Mouse (Mus musculus): ENCODE measurements around the gene Mrpl4. TPM values are rescaled to one million over a fixed set of nuclear protein-coding genes. Genes with fewer than 3 reads are reported as not detected.
"Not testable (repeated sequence)": the region's sequence is repeated elsewhere in the genome, so short reads cannot be mapped to it uniquely, and the experiment has no call there.

Gene Mrpl4
- total RNA-seq, 4 experiments from 2014 or later, result 53.7 to 58.9 (median 55.7) TPM

DNA sequence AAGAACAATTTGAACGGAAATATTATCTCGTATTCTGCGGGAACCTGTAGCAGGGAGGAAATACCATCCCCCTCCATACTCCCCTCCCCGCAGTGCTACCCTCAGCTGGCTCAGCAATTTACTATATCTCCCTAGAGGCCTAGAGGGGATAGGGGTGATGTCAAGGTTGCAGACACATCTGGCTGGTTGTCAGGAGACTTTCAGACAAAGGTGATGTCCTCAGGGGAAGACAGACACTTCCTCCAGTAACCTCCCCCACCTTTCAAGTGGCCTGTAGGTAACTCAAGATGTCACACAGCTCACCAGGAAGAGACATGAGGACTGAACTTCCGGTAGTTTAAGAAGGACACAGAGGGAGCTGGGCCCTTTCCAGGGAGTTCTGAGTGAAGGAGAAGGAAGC lies 19.4 kb upstream of the Mrpl4 start:
- DNase-seq (ENCODE audit: low spot score in 2 of 2), result no peak

DNA sequence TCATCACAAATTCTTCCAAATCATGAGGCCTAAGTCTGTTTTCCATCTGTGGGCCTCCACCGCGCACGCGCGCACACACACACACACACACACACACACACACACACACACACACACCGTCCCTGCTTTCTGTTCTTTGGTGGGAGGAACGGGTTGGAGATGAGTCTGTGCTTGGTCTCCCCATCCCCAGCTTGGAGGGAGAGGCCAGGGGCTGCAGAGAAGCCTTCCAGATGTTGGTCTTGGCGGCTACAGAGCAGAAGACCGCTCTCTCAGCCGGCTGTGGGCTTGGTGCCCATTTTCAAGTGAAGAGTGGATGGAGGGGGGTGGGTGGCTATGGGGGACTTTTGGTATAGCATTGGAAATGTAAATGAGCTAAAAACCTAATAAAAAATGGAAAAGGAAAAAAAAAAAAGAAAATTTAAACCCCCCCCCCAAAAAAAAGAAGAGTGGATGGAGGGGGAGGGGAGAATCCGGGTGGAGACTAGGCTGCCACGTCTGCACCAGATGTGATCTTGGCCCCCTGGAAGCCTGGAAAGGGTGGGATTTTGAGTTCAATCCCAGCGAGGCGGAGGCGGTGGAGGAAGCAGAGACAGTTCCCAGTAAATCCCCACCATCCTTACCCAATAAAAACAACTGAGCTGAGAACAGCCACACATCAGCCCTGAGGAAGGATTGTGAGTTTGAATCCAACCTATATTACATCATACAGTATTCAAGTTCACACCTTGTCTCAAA lies 15.4 kb upstream of the Mrpl4 start:
- peak in 1 of 2 experiments; percentile 38 for DNase-seq (ENCODE audit: low spot score in 2 of 2)

DNA sequence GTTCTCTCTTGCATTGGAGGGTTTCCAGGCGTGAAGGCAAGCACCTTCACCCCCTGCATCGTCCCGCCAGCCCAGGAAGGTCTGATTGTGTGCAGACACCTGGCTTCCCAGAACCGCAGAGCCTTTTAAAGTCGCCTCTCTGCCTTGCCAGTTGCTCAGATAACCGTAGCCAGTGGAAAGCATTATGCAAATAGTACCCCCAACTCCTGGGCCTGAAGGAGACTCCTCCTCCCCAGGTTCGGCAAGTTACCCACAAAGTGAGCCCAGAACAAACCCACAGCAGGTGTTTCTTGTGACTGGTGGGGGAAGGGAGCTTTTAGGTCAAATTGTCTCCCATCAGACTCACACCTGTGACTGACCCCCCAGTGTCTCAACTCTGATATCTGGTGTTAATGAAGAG lies 14.6 kb upstream of the Mrpl4 start:
- DNase-seq (ENCODE audit: low spot score in 2 of 2), result no peak

DNA sequence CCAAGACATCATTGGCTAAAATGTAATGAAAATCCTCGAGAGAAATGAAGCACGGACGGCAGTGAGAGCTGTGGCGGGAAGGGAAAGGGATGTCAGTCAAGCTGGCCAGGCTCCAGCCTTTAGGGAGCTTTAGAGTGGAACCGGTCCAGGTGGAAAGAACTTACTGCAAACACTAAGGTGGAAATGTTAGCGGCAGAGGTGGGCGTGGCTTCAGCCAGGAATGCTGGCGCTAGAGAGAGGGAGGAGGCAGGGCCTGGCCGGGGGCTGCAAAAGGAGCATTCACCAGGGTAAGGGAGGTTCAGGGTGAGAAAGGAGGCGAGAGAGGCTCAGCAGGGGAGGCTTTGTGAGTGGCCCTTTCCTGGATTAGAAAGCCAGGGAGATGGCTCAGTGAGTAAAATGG lies 11.7 kb upstream of the Mrpl4 start:
- no peak for DNase-seq (ENCODE audit: low spot score in 2 of 2)

DNA sequence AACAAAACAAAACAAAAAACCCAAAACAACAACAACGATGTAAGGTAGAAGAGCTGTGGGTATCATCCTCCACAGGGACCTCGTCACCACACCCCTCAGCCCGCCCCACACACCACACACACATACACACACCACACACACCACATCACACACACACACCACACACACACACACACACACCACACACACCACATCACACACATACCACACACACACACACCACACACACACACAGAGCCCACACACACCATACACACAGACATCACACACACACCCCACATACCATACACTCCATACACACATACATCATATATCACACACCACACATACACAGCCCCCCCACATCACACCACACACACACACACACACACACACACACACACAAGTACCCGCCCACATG lies 11.0 kb upstream of the Mrpl4 start:
- DNase-seq (ENCODE audit: low spot score in 2 of 2), result no peak

DNA sequence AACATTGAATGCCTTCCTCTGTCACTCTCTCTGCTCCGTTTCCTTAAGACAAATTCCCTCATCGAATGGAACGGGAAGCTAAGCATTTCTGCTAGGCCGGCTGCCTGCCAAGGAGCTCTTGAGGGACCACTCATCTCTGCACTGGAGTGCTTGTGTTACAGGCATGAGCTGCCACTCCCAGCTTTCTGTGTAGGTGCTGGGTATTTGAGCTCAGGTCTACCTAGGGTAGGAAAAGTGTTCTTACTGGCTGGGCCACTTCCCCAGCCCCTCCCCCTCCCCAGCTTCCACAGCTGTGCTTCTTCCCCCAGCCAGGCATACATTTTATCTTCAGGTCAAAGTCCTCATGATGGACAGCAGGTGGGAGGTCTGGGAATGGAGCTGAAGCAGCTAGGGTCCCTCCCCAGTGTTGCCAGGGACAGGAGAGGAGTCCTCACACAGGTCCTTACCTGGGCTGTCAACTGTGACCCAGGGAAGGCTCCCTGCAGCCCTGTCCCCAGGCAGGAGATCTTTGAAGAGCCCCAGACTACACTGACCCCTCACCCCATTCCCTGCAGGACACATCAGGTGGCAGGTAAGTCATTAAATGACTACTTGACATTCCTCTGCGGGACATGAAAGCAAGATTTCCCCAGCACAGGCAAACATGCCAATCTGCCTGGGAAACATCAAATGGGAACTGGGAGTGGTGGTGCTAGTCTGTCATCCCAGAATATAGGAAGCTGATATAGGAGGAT lies 9.2 kb upstream of the Mrpl4 start:
- no peak for DNase-seq (ENCODE audit: low spot score in 2 of 2)

DNA sequence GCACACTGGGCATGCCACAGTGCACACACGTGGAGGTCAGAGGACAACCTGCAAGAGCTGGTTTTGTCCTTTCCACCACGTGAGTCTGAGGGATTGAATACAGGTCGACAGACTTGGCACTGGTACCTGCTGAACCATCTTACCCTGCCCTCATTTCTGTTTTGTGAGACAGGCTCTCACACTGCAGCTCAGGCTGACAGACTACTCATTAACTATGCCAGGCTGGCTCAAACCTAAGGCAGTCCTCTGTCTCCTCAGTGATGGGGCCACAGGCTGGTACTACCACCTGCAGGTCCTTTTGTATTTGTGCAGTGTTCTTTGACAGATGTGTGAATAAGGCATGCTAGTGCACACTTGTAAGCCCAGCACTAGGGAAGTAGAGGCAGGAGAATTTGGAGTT lies 7.5 kb upstream of the Mrpl4 start:
- no peak for DNase-seq (ENCODE audit: low spot score in 2 of 2)

DNA sequence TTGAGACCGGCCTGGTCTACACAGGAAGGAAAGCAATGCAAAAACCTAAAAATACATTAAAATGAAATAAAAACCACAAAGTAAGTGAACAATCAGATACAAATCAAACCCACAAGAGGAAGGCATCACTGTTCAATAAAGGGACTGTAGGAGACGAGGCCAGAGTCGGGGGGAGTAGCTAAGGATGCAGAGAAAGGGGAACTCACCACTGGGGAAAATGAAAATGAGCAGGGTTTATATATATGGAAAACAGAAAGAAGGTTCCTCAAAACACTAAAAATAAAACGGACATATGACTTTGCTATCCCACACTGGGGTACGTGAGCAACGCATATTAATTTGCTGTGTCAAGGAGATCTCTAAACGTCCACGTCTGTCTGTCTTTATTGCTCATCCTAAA lies 5.5 kb upstream of the Mrpl4 start:
- DNase-seq (ENCODE audit: low spot score in 2 of 2), result no peak

DNA sequence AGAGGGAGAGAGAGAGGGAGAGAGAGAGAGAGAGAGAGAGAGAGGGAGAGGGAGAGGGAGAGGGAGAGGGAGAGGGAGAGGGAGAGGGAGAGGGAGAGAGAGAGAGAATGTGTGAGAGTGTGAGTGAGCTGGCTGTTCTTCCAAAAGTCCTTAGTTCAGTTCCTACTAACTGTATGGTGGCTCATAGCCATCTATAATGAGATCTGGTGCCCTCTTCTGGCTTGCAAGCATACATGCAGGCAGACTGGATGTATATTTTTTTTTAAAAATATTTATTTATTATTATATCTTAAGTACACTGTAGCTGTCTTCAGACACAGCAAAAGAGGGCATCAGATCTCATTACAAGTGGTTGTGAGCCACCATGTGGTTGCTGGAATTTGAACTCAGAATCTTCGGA lies 4.2 kb upstream of the Mrpl4 start:
- DNase-seq (ENCODE audit: low spot score in 2 of 2), result not testable (repeated sequence)

DNA sequence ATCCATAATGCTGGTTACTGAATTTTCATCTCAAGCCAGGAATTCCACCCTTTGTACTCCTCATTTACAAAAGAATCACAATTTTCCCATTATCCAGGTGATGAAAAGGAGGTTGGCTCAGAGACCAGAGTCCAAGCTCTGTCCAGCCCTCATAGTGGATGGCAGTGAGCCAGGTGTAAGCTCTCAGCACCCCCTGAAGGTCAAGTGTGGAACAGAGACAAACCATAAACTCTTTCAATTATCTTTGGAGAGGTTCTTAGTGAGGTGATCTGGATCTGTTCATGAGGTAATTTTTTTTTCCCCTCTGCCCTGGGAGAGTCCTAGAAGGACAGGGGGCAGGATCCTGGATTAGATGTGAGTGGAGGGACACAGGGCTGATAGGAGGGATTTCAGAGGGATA lies 1.7 kb upstream of the Mrpl4 start:
- DNase-seq (ENCODE audit: low spot score in 2 of 2), result no peak

DNA sequence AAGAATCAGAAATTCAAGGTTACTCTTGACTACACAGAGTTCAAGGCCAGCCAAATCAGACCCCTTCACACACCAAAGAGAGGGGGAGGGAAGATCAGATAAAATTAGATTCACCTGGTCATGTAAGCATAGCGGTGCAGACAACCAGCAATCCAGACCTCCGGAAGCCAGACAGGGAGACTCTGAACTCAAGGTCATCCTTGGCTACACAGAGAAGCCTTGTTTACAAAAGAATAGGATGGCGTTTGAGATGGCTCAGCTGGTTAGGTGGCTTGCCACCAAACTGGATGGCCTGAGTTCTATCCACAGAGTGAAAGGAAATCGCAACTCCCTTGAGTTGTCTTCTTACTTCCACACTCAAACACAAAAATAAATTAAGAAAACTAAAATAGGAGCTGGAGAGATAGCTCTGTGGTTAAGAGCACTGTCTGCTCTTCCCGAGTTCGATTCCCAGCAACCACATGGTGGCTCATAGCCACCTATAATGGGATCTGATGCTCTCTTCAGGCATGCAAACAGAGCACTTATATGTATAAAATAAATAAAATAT lies 812 bp upstream of the Mrpl4 start:
- no peak for DNase-seq (ENCODE audit: low spot score in 2 of 2)

DNA sequence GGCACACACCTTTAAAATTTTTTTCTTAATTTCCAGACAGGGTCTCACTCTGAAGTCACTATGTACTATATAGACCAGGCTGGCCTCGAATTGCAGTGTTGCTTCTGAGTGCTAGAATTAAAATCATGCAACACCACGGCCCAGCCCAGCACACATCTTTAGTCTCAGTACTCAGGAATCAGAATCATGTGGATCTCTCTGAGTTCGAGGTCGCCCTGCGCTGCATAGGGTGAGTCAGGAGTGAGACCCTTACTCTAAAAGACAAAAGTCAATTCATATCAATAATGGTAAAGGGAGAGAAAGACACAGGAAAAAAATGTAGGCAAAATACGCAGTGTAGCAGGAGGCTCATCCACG lies 290 bp upstream of the Mrpl4 start:
- no peak for DNase-seq (ENCODE audit: low spot score in 2 of 2)

DNA sequence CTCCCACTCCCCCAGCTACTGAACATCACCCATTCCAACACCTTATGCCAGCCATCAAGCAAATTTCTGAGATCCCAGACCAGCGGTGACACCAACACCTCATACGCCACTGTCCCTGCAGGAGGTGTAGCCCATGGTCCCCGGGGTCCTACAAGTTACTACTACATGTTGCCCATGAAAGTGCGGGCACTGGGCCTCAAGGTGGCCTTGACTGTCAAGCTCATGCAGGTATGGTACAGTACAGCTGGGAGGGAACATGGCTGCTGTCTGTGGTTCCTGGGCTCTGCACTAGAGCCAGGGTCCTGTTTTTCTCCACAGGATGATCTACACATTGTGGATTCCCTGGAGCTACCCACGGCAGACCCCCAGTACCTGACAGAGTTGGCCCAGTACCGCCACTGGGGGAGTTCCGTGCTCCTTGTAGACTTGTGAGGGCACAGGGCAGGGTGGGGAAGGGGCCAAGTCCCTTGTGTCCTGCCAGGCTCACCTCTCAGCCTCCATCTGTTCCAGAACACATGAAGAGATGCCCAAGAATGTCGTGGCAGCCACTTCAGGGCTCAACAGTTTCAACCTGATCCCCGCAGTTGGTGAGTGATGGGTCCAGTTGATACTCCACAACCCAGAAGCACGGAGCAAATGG lies 4.9 kb downstream of the Mrpl4 start:
- DNase-seq (ENCODE audit: low spot score in 2 of 2), result no peak

DNA sequence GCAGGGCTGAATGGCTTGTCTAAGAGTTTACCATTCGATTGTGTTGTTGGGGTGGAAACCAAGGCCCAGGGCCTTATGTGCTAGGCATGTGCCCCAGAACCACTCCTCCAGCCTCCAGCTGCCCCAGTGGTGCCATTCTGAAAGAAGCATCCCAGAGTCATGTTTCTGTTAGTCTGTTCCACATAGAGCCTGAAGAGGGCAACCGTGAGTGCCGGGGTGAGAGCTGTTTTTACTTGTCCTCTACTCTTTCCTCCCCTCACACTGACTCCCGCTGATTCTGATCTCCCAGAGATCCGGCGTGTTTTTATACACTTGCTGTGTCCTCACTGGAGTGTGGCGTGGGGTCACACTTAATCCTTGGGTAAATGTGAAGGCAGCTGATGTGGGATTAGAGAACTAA lies 5.5 kb downstream of the Mrpl4 start:
- DNase-seq (ENCODE audit: low spot score in 2 of 2), result no peak

DNA sequence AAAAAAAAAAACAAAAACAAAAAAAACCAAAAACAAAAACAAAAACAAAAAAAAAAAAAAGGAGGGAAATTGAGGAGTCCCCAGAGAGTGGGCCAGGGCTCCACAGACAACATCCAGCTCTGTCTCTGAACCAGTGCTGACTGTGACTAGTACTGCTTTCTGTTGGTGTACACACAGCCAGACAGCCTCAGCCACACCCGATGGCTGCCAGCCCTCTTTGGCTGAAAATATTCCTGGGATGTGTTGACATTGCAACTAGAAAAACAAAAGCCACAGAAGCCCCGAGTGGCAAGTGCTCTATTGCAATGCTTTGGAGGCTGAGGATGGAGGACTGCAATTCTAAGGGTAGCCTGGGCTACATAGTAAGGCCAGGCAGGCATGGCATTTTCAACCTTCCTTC lies 7.8 kb downstream of the Mrpl4 start:
- peak in 1 of 2 experiments; percentile 41 for DNase-seq (ENCODE audit: low spot score in 2 of 2)

DNA sequence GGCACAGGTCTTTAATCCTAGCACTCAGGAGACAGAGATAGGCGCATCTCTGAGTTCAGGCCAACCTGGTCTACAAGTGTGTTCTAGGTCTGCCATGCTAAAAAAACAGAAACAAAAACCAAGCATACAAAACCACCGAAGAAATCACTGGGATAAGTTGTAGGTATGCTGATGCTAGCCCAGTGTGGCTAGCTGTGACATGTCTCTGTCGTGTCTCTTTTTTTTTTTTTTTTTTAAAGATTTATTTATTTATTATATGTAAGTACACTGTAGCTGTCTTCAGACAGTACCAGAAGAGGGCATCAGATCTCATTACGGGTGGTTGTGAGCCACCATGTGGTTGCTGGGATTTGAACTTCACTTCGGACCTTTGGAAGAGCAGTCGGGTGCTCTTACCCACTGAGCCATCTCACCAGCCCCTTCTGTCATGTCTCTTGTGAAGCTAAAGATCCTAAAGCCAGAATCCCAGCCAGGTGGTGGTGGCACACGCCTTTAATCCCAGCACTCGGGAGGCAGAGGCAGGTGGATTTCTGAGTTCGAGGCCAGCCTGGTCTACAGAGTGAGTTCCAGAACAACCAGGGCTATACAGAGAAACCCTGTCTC lies 8.5 kb downstream of the Mrpl4 start:
- not testable (repeated sequence) for DNase-seq (ENCODE audit: low spot score in 2 of 2)

DNA sequence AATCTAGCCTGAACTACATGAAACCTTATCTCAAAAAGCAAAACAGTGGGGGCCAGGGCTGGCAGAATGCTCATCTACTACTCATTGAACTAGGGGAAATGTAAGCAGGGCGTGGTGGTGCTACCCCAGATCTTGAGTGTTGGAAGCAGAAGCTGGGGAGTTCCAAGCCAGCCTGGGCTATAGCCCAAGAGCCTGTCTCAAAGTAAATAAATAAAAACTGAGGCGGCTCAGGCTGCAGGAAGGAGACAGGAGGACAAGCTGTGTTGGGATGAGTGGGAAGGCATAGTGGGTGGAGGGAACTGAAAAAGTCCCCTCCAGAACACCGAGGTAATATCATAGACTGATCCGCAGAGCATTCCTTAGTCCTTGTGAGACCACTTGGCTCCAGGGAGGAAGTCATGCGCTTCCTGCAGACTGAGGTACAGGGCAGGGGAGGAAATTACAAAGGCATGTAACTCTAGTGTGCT lies 9.3 kb downstream of the Mrpl4 start:
- DNase-seq (ENCODE audit: low spot score in 2 of 2), result peak in 1 of 2 experiments; percentile 40

DNA sequence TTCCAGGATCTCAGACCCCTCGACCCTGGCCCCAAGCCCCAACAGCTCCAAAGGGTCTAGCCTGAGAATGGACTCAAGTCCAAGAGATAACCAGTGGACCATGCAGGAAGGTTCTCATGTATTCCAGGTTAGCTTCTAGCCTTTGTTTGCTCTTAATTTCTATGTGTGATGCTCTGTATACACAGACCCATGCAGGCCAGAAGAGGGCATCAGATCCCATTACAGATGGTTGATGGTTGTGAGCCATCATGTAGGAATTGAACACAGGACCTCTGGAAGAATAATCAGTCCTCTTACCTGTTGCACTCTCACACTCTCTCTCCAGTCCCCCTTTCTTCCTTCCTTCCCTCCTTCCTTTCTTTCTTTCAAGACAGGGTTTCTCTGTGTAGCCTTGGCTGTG lies 9.8 kb downstream of the Mrpl4 start:
- no peak for DNase-seq (ENCODE audit: low spot score in 2 of 2)

DNA sequence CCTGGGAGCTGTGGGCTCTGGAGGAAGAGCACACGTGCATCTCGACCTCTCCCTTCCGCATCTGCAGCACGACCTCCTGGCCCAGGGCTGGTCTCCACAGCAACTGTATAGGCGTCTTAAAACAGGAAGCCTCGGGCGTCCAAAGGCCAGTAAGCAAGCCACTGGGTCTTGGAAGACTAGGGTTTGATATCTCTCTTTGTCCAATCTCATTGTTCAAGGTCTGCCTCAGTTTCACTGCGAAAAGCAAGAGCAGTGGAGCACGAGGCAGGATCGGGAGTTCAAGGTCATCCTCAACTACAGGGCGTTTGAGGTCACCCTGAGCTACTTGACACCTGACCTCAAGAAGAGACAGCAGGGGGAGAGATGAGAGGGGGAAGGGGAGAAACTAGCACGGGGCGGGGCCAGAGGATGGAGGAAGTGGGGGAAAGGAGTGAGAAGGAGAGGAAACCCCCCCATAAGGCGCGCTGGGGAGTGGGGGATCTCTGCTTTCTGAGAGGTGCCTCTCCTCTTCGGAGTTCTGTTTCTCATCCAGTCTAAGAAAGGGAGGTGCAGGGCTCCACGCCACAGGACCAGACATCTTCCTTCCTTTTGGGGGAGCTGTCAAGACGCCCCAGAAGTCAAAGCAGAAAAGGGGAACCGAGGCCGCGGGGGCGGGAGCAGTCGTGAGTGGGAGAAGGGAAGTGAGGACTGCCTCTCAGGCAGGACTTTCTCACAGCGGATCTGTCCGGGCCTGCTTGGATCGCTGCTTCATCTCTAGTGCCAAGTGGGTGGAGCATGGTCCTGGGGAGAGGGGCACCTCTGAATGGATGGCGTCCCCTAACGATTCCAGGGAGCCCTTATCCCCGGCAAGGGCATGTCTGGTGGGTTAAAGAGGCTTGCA lies 12.4 kb downstream of the Mrpl4 start:
- peak in 1 of 2 experiments; percentile 32 for DNase-seq (ENCODE audit: low spot score in 2 of 2)

DNA sequence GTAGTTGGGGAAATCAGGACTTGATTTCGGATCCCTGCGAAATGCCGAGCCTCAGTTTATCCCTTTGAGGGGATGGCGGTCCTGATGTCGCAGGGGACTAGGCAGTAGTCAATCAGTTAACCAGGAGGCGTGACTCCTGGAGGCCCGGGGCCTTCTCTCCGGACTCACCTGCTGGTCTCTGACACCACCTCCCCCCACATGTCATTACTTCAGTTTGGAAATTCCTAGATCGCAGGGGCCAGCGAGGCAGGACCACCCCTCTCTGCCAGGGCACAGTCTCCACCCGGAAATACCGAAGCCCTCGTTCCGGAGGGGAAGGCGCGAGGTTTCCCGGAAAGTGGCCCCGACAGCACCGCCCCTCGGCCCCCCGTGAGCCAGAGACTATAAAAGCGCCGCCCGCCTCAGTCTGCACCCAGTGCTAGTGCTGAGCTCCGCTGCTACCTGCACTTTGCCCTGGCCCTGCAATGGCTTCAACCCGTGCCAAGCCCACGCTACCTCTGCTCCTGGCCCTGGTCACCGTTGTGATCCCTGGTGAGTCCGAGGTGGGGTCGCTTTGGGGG lies 13.1 kb downstream of the Mrpl4 start, which contains the start of gene Icam1:
Icam1 (plus strand) TSS at position 415 of the 560 bp plus-strand sequence.
- peak in 1 of 2 experiments; percentile 45 for DNase-seq (ENCODE audit: low spot score in 2 of 2)
